19 mouse cellular contexts compared by ENCODE assay signal in the genomic region with DNA sequence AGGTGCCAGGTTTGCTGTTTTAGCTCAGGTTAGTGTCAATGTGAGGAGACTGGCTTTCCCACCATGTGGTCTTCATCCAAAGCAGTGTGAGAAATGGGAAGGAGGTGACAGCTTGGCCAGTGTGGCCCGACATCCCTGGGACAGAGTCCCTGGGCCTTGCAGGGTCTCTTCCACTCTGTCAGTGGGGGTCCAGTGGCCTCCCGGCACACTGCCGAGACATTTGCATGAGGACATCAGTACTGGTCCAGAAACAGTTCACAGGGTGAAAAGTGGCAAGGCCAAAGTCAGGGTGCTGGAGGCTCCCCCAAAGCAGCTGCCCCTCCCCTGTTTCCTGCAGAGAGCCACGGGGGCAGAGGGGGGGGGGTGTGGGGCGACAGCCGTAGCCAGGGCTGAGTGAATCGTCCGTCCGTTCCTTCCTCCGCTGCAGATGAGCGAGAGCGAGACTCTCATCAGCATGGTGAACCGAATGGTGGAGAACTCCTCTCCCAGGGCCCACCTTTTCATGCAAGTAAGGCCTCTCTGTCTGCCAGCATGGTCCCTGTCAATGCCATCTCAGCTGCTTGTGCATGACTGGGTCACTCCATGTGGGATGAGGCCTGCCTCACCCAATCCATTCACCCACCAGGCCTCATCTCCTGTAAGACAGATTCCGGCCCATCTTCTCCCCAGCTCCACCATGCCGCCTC. TPM values are rescaled to one million over a fixed set of nuclear protein-coding genes. Genes with fewer than 3 reads are reported as not detected.
A peak's percentile ranks its signal among the peaks of the same experiment; 100 is the strongest.
DNase-seq lines count a peak whose midpoint lies in the region; ATAC-seq and TF ChIP-seq lines count a peak whose summit lies in the region.
"Had no signal": no experiment of that assay in that cellular context is flagged by ENCODE, and none has a peak within 500 bp of the region (broad histone marks: within the 10 kb centered on the region; RNA-seq: fewer than 3 reads in every experiment).

No protein-coding gene starts in this region.

- H3K27me3 ChIP-seq in forebrain, embryonic 13.5 days: no peaks in the 10 kb centered on the region
- H3K27me3 ChIP-seq in forebrain, embryonic 12.5 days: no peaks in the 10 kb centered on the region
- H3K27me3 ChIP-seq in lung, embryonic 15.5 days: no peaks in the 10 kb centered on the region
- no peaks in the 10 kb centered on the region for H3K27me3 ChIP-seq in hindbrain, embryonic 15.5 days
- no peaks in the 10 kb centered on the region for H3K27me3 ChIP-seq in neural tube, embryonic 13.5 days

- no peak for ATAC-seq in forebrain, embryonic 13.5 days
- no peak for ATAC-seq in forebrain, embryonic 12.5 days (ENCODE audit: low FRiP score)
- ATAC-seq in lung, embryonic 15.5 days (ENCODE audit: borderline replicate concordance, extremely low read depth, low FRiP score, low TSS enrichment): peak; percentile 36; the same call in 1 of the 2 replicates
- ATAC-seq in hindbrain, embryonic 15.5 days (ENCODE audit: low FRiP score, low read depth): no peak
- peak; percentile 29; the same call in 1 of the 2 replicates for ATAC-seq in neural tube, embryonic 13.5 days (ENCODE audit: low read depth)
- ATAC-seq: intestine, embryonic 16.5 days had no signal

- TF ChIP-seq CTCF in left cerebral cortex, adult 2 months (IDR thresholded peaks at IDR 0.05): no peak

- H3K27ac ChIP-seq in forebrain, embryonic 13.5 days: peak overlapping the region; percentile 19; the same call in 1 of the 2 replicates
- H3K27ac ChIP-seq in forebrain, embryonic 12.5 days: no peak overlapping the region
- no peak overlapping the region for H3K27ac ChIP-seq in lung, embryonic 15.5 days
- 0 out of 2 replicates have a peak overlapping the region, but pooled peaks have one; percentile 6 for H3K27ac ChIP-seq in hindbrain, embryonic 15.5 days (replicated peaks)
- peak overlapping the region; percentile 62 for H3K27ac ChIP-seq in neural tube, embryonic 13.5 days (replicated peaks)
- no peak overlapping the region for H3K27ac ChIP-seq in left cerebral cortex, adult 2 months
- H3K27ac ChIP-seq: liver, embryonic 15.5 days had no signal

- intact Hi-C loops in left cerebral cortex, adult 2 months (cut with DNase I): no loop called here

- 76% methylated on average over 15 of the region's 15 CpGs for WGBS in forebrain, embryonic 13.5 days
- WGBS in forebrain, embryonic 12.5 days: 78% methylated on average over 15 of the region's 15 CpGs
- 51% methylated on average over 15 of the region's 15 CpGs for WGBS in lung, embryonic 15.5 days
- WGBS in hindbrain, embryonic 15.5 days: 56% methylated on average over 15 of the region's 15 CpGs
- WGBS in neural tube, embryonic 13.5 days: 62% methylated on average over 15 of the region's 15 CpGs

- DNase-seq in lung, postnatal 4 days: no peak
- no peak for DNase-seq in yolk sac, embryonic 10.5 days (ENCODE audit: low spot score)
- DNase-seq in left cerebral cortex, adult 2 months (ENCODE audit: extremely low spot score in 1 of 2, low spot score in 2 of 2): no peak
- DNase-seq: cerebellum, postnatal 36 days; lung, postnatal 36 days; thymus, postnatal 4 days had no signal

- H3K4me2 ChIP-seq in forebrain, embryonic 13.5 days: no peak overlapping the region
- no peak overlapping the region for H3K4me2 ChIP-seq in forebrain, embryonic 12.5 days
- H3K4me2 ChIP-seq in lung, embryonic 15.5 days: no peak overlapping the region
- no peak overlapping the region for H3K4me2 ChIP-seq in hindbrain, embryonic 15.5 days
- no peak overlapping the region for H3K4me2 ChIP-seq in neural tube, embryonic 13.5 days
- H3K4me2 ChIP-seq: liver, embryonic 15.5 days had no signal

- H3K4me1 ChIP-seq in forebrain, embryonic 13.5 days: peaks cover 21% of the 10 kb centered on the region; the same call in 1 of the 2 replicates
- H3K4me1 ChIP-seq in forebrain, embryonic 12.5 days: peaks cover 18% of the 10 kb centered on the region
- peaks cover 6% of the 10 kb centered on the region; the same call in 1 of the 2 replicates for H3K4me1 ChIP-seq in lung, embryonic 15.5 days
- H3K4me1 ChIP-seq in hindbrain, embryonic 15.5 days (replicated peaks): peaks cover 17% of the 10 kb centered on the region
- peaks cover 36% of the 10 kb centered on the region for H3K4me1 ChIP-seq in neural tube, embryonic 13.5 days (replicated peaks)
- H3K4me1 ChIP-seq: liver, embryonic 15.5 days had no signal

- H3K36me3 ChIP-seq in forebrain, embryonic 13.5 days (ENCODE audit: poor library complexity, severe bottlenecking): peaks cover 56% of the 10 kb centered on the region
- H3K36me3 ChIP-seq in forebrain, embryonic 12.5 days (replicated peaks): peaks cover 50% of the 10 kb centered on the region
- no peaks in the 10 kb centered on the region for H3K36me3 ChIP-seq in lung, embryonic 15.5 days
- H3K36me3 ChIP-seq in hindbrain, embryonic 15.5 days: peaks cover 12% of the 10 kb centered on the region; the same call in 1 of the 2 replicates
- H3K36me3 ChIP-seq in neural tube, embryonic 13.5 days: peaks cover 75% of the 10 kb centered on the region
- H3K36me3 ChIP-seq: liver, embryonic 15.5 days had no signal

- peak overlapping the region; percentile 18; the same call in 1 of the 2 replicates for H3K9ac ChIP-seq in forebrain, embryonic 13.5 days
- no peak overlapping the region for H3K9ac ChIP-seq in forebrain, embryonic 12.5 days
- no peak overlapping the region for H3K9ac ChIP-seq in lung, embryonic 15.5 days
- H3K9ac ChIP-seq in hindbrain, embryonic 15.5 days: no peak overlapping the region
- no peak overlapping the region for H3K9ac ChIP-seq in neural tube, embryonic 13.5 days
- H3K9ac ChIP-seq: liver, embryonic 15.5 days had no signal

- no peak overlapping the region for H3K4me3 ChIP-seq in forebrain, embryonic 13.5 days
- no peak overlapping the region for H3K4me3 ChIP-seq in forebrain, embryonic 12.5 days (replicated peaks)
- H3K4me3 ChIP-seq in lung, embryonic 15.5 days: no peak overlapping the region
- no peak overlapping the region for H3K4me3 ChIP-seq in hindbrain, embryonic 15.5 days
- H3K4me3 ChIP-seq in neural tube, embryonic 13.5 days: no peak overlapping the region
- H3K4me3 ChIP-seq in left cerebral cortex, adult 2 months: no peak overlapping the region
- H3K4me3 ChIP-seq: liver, embryonic 15.5 days had no signal

- no peaks in the 10 kb centered on the region for H3K9me3 ChIP-seq in forebrain, embryonic 13.5 days (replicated peaks)
- H3K9me3 ChIP-seq in forebrain, embryonic 12.5 days: no peaks in the 10 kb centered on the region
- H3K9me3 ChIP-seq in lung, embryonic 15.5 days: no peaks in the 10 kb centered on the region
- H3K9me3 ChIP-seq in hindbrain, embryonic 15.5 days: no peaks in the 10 kb centered on the region
- H3K9me3 ChIP-seq in neural tube, embryonic 13.5 days: no peaks in the 10 kb centered on the region
- H3K9me3 ChIP-seq: liver, embryonic 15.5 days had no signal

RNA-seq across cellular contexts. Expression of a gene that starts 30.5 kb away (rescaled TPM):
- polyA plus RNA-seq in forebrain, embryonic 13.5 days (2015; fragmentation: Nextera tagmentation; extraction: Ambion mirVana): not detected in 2 replicates
- not detected in 2 replicates for polyA plus RNA-seq in forebrain, embryonic 12.5 days (2016; fragmentation: Nextera tagmentation; extraction: Ambion mirVana)
- polyA plus RNA-seq in lung, embryonic 15.5 days (2015; fragmentation: Nextera tagmentation; extraction: Ambion mirVana): 0.16 TPM in 1 of 2 replicates, not detected in the other
- 0.13 TPM in 1 of 2 replicates, not detected in the other for polyA plus RNA-seq in hindbrain, embryonic 15.5 days (2015; fragmentation: Nextera tagmentation; extraction: Ambion mirVana)
- polyA plus RNA-seq in neural tube, embryonic 13.5 days (2015; fragmentation: Nextera tagmentation; extraction: Ambion mirVana): not detected in 2 replicates
- total RNA-seq in left cerebral cortex, adult 2 months (2021): under 1 TPM; 0.37 to 0.72 TPM
- total RNA-seq: layer of hippocampus, postnatal 25 days had no signal
- polyA plus RNA-seq: embryonic facial prominence, embryonic 14.5 days; forebrain, embryonic 11.5 days; heart, postnatal 0 days; limb, embryonic 11.5 days had no signal

RNA-seq across cellular contexts. Expression of a gene that starts 42.6 kb away (rescaled TPM):
- polyA plus RNA-seq in forebrain, embryonic 13.5 days (2015; fragmentation: Nextera tagmentation; extraction: Ambion mirVana): not detected in 2 replicates
- not detected in 2 replicates for polyA plus RNA-seq in forebrain, embryonic 12.5 days (2016; fragmentation: Nextera tagmentation; extraction: Ambion mirVana)
- polyA plus RNA-seq in lung, embryonic 15.5 days (2015; fragmentation: Nextera tagmentation; extraction: Ambion mirVana): 7.7 and 8.3 TPM in 2 replicates
- 0.34 TPM in 1 of 2 replicates, not detected in the other for polyA plus RNA-seq in hindbrain, embryonic 15.5 days (2015; fragmentation: Nextera tagmentation; extraction: Ambion mirVana)
- polyA plus RNA-seq in neural tube, embryonic 13.5 days (2015; fragmentation: Nextera tagmentation; extraction: Ambion mirVana): not detected in 2 replicates
- 1 to 10 TPM in 1 of 2 experiments, not detected in 1; 1.6 TPM for total RNA-seq in left cerebral cortex, adult 2 months (2021)
- total RNA-seq: layer of hippocampus, postnatal 25 days had no signal
- polyA plus RNA-seq: embryonic facial prominence, embryonic 14.5 days; gonadal fat pad, adult 2 months; heart, postnatal 0 days; intestine, embryonic 16.5 days; limb, embryonic 11.5 days; liver, embryonic 15.5 days had no signal

Comparison
In these comparisons a context has a peak if more than half of its experiments do, and no peak if none do; other contexts are left out.
1. H3K27ac ChIP-seq: peak in forebrain, embryonic 13.5 days (single experiment), hindbrain, embryonic 15.5 days (single experiment) and neural tube, embryonic 13.5 days (single experiment); none in forebrain, embryonic 12.5 days (single experiment), lung, embryonic 15.5 days (single experiment) and left cerebral cortex, adult 2 months (single experiment).
2. ATAC-seq: peak in lung, embryonic 15.5 days (single experiment) and neural tube, embryonic 13.5 days (single experiment); none in forebrain, embryonic 13.5 days (single experiment), forebrain, embryonic 12.5 days (single experiment) and hindbrain, embryonic 15.5 days (single experiment).